Mouse (Mus musculus): ENCODE results near the gene 4930412O13Rik.

DNA sequence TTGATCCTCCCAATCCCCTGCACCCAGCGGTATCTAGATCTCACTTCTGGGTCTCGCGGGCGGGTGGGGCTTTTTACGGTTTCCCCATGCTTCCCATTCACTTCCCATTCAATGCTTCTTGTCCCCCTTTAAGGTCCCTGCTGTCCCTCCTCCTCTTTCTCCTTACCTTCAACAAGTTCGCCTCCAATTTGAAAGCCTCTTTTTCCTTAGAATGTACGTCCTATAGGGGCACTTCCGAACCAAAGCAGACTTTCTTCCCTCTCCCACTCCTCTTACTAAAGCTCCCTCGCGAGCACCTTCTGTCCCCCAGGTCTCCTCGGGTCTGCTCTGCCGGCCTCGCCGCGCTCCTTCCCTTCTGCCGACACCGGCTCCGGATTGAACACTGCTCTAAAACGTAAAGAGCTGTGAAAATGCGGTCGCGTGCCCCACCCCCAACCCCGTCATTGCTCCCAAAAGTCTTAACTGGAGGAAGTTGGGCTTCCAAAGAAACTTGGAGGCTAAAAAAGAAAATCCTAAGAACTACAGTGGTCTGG lies 8.7 kb downstream of the 4930412O13Rik start, which contains the start of gene Gata3:
- TF ChIP-seq ZMIZ1 (IDR thresholded peaks at IDR 0.05; ENCODE audit: low read depth, low read length) = no peak
- TF ChIP-seq CTCF (conservative IDR thresholded peaks at IDR 0.05 in 1 of 2, IDR thresholded peaks at IDR 0.05 in 1 of 2; ENCODE audit: low read depth in 2 of 2, low read length in 2 of 2) = no peak
- no peak for TF ChIP-seq JUND (conservative IDR thresholded peaks at IDR 0.05; ENCODE audit: low read depth, low read length)
- TF ChIP-seq USF1 (IDR thresholded peaks at IDR 0.05; ENCODE audit: low read depth, low read length) = no peak
- no peak; the same call in 1 of the 2 replicates for TF ChIP-seq POLR2A (IDR thresholded peaks at IDR 0.05; ENCODE audit: low read depth, low read length)
- no peak for TF ChIP-seq HCFC1 (IDR thresholded peaks at IDR 0.05; ENCODE audit: low read depth, low read length)
- TF ChIP-seq ZKSCAN1 (IDR thresholded peaks at IDR 0.05; ENCODE audit: borderline replicate concordance, low read depth, low read length) = no peak
- no peak for TF ChIP-seq TBP (conservative IDR thresholded peaks at IDR 0.05; ENCODE audit: low read depth, low read length)
